Mouse (Mus musculus) heart, adult 18-20 months (tissue): Measurements from ENCODE around the gene Gm20830. TPM values are rescaled to one million over a fixed set of nuclear protein-coding genes. Genes with fewer than 3 reads are reported as not detected.
"Not testable (repeated sequence)": the region's sequence is repeated elsewhere in the genome, so short reads cannot be mapped to it uniquely, and the experiment has no call there.

ENCODE experiments used
- DNase-seq, 2 experiments: peaks; one replicate each; pipeline ENCODE4 v3.0.0; 2021 to 2022; ENCODE audit warnings: mixed read lengths in 1 of 2
- long read RNA-seq, 2 experiments: library from polyadenylated mRNA; stranded (forward); transcript quantifications; one replicate each; pipeline ENCODE4 v2.0.0; 2021
- total RNA-seq, 2 experiments: library from RNA; stranded (reverse); gene quantifications; 2 replicates each; pipeline ENCODE4 v1.2.3; 2021

Gm20830 gene
- not detected for total RNA-seq
- long read RNA-seq, experiment 1: 0 reads
- long read RNA-seq, experiment 2: 0 reads

DNA sequence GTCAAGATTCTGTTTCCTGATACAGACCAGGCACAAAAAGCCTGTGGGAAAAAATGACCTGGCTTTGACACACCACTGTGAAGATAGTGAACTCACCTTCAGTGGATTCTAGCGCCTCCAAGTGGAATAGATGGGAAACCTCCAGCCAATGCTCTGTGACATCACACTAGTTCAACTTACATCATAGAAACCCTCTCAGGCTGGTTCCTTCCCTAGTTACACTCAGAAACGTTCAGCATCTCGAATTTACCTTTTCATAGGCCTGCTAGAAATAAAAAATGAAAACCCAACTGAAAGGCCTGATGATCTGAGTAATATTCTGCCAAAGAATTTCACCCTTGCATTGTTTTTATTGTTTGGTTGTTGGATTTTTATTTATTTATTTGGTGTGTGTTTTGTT, at the start of gene Gm20830:
Gene Gm20830 (minus strand): TSS at position 101 of the 400 bp plus-strand sequence.
- DNase-seq: not testable (repeated sequence)

Other genes starting within 250 kb of the Gm20830 start
- gene Gm21719, start 235.4 kb downstream of the Gm20830 start, total RNA-seq: not detected